Mouse (Mus musculus) forebrain, postnatal 0 days (tissue): Measurements from ENCODE around the gene Pde4d. TPM values are rescaled to one million over a fixed set of nuclear protein-coding genes. Genes with fewer than 3 reads are reported as not detected.

Source experiments
- ATAC-seq: fragments of 200-750 bp; cut with Nextera tagmentation; 2 replicates; pipeline ENCODE4 v1.8.0; 2017; ENCODE audit warnings: mild to moderate bottlenecking, moderate library complexity
- DNase-seq: peaks from one replicate; pipeline ENCODE4 v3.0.0-alpha.2; 2015
- H3K27ac ChIP-seq: fragments of 300-500 bp; sonication (generic); 2 replicates; pipeline ENCODE4 v1.5.1; 2014; ENCODE audit warnings: low read depth, mild to moderate bottlenecking, antibody characterized with exemption, low read length, moderate library complexity, mixed read lengths
- H3K27me3 ChIP-seq: fragments of 300-500 bp; sonication (generic); 2 replicates; pipeline ENCODE4 v1.6.1; 2014; ENCODE audit warnings: mild to moderate bottlenecking, low read length, mixed read lengths; ENCODE audit not compliant: insufficient read depth
- H3K36me3 ChIP-seq: fragments of 300-500 bp; sonication (generic); 2 replicates; pipeline ENCODE4 v1.6.1; 2014; ENCODE audit warnings: mild to moderate bottlenecking, moderate library complexity; ENCODE audit not compliant: insufficient read depth
- H3K4me1 ChIP-seq: fragments of 300-500 bp; sonication (generic); 2 replicates; pipeline ENCODE4 v1.6.1; 2014; ENCODE audit warnings: antibody characterized with exemption; ENCODE audit not compliant: insufficient read depth
- H3K4me2 ChIP-seq: fragments of 300-500 bp; sonication (generic); 2 replicates; pipeline ENCODE4 v1.6.1; 2014; ENCODE audit warnings: low read depth, mild to moderate bottlenecking, moderate library complexity
- H3K4me3 ChIP-seq: fragments of 300-500 bp; sonication (generic); 2 replicates; pipeline ENCODE4 v1.5.1; 2014; ENCODE audit warnings: low read depth, low read length, mixed read lengths
- H3K9ac ChIP-seq: fragments of 300-500 bp; sonication (generic); 2 replicates; pipeline ENCODE4 v1.6.1; 2014; ENCODE audit warnings: mild to moderate bottlenecking
- H3K9me3 ChIP-seq: fragments of 300-500 bp; sonication (generic); 2 replicates; pipeline ENCODE4 v1.6.1; 2016; ENCODE audit warnings: low read length
- CTCF ChIP-seq: sonication (generic); IDR thresholded peaks from 2 replicates; pipeline ENCODE4 v1.5.1; 2016; ENCODE audit warnings: antibody characterized with exemption, control low read depth, low read depth
- WGBS: fragments of 180-500 bp; shearing (Covaris S2); extraction: QIAGEN DNeasy Blood & Tissue Kit; methylation state at CpG from one replicate; pipeline ENCODE4 v1.1.7; 2014; 5-methylcytosine and 5-hydroxymethylcytosine counted together
- polyA plus RNA-seq: library from polyadenylated mRNA; unstranded; fragments of >200 nt; fragmentation: Nextera tagmentation; extraction: Ambion mirVana; gene quantifications from 2 replicates; pipeline ENCODE4 v1.2.1, GENCODE M21; 2015
- total RNA-seq: library from RNA; depleted of rRNA; stranded (reverse); fragments of >200 nt; gene quantifications from 2 replicates; pipeline ENCODE4 v1.2.3, GENCODE M21; 2014

The Pde4d gene
- total and polyA plus RNA-seq, 2 experiments from 2014 or later: 13.2 to 78.8 TPM

GRCm38 (mm10) chr13:109487378-109487777 lies 1037.6 kb downstream of the Pde4d start:
- ATAC-seq: peak; percentile 59

GRCm38 (mm10) chr13:109490853-109491252 lies 1041.1 kb downstream of the Pde4d start:
- TF ChIP-seq CTCF: no peak
- Histone ChIP-seq H3K4me2 (no peak overlapping the region), H3K27ac (no peak overlapping the region), H3K4me1 (peaks cover 3% of the 10 kb centered on the region; the same call in 1 of the 2 replicates), H3K4me3 (no peak overlapping the region), H3K9ac (no peak overlapping the region), H3K27me3 (no peaks in the 10 kb centered on the region), H3K36me3 (no peaks in the 10 kb centered on the region), H3K9me3 (no peaks in the 10 kb centered on the region)
- no peak for DNase-seq
- 45% methylated on average over 2 of the region's 2 CpGs for WGBS
- ATAC-seq: no peak

More at GRCm38 (mm10) chr13:109487378-109487777, 1037.6 kb downstream of the Pde4d start:
- TF ChIP-seq CTCF: no peak
- Histone ChIP-seq H3K9me3 (no peaks in the 10 kb centered on the region), H3K4me1 (peaks cover 3% of the 10 kb centered on the region; the same call in 1 of the 2 replicates), H3K27ac (0 out of 2 replicates have a peak overlapping the region, but pooled peaks have one; percentile 15), H3K4me2 (no peak overlapping the region), H3K27me3 (no peaks in the 10 kb centered on the region), H3K36me3 (no peaks in the 10 kb centered on the region), H3K9ac (no peak overlapping the region), H3K4me3 (no peak overlapping the region)
- WGBS: 34% methylated on average over 2 of the region's 2 CpGs
- DNase-seq: peak; percentile 75

GRCm38 (mm10) chr13:109491829-109492228 lies 1042.1 kb downstream of the Pde4d start:
- H3K4me3 ChIP-seq: no peak overlapping the region
- no peak overlapping the region for H3K27ac ChIP-seq
- no peak for TF ChIP-seq CTCF
- DNase-seq: no peak
- ATAC-seq: no peak
- H3K36me3 ChIP-seq: no peaks in the 10 kb centered on the region
- H3K4me1 ChIP-seq: peaks cover 3% of the 10 kb centered on the region; the same call in 1 of the 2 replicates
- no peak overlapping the region for H3K9ac ChIP-seq
- H3K4me2 ChIP-seq: no peak overlapping the region
- 51% methylated on average over 4 of the region's 4 CpGs for WGBS
- H3K9me3 ChIP-seq: no peaks in the 10 kb centered on the region
- H3K27me3 ChIP-seq: no peaks in the 10 kb centered on the region

- Histone ChIP-seq H3K4me1 (no peaks in the 10 kb centered on the region), H3K27ac (no peak overlapping the region), H3K4me2 (no peak overlapping the region), H3K36me3 (no peaks in the 10 kb centered on the region), H3K27me3 (no peaks in the 10 kb centered on the region), H3K4me3 (no peak overlapping the region), H3K9ac (no peak overlapping the region), H3K9me3 (no peaks in the 10 kb centered on the region)
- 74% methylated on average over 9 of the region's 9 CpGs for WGBS
- no peak for ATAC-seq
- no peak for TF ChIP-seq CTCF
- DNase-seq: no peak
These were observed 1050.6 kb downstream of the Pde4d start for GRCm38 (mm10) chr13:109500336-109500735.

- 87% methylated on average over 7 of the region's 7 CpGs for WGBS
- TF ChIP-seq CTCF: no peak
- H3K27ac ChIP-seq: no peak overlapping the region
- H3K4me3 ChIP-seq: no peak overlapping the region
- ATAC-seq: no peak
- H3K36me3 ChIP-seq: no peaks in the 10 kb centered on the region
- H3K4me1 ChIP-seq: no peaks in the 10 kb centered on the region
- H3K9me3 ChIP-seq: no peaks in the 10 kb centered on the region
- no peak overlapping the region for H3K4me2 ChIP-seq
- no peak for DNase-seq
- H3K27me3 ChIP-seq: no peaks in the 10 kb centered on the region
- H3K9ac ChIP-seq: no peak overlapping the region
These were observed 1053.0 kb downstream of the Pde4d start for GRCm38 (mm10) chr13:109502796-109503195.

- no peak overlapping the region for H3K4me3 ChIP-seq
- ATAC-seq (no peak), DNase-seq (no peak)
- no peak overlapping the region for H3K4me2 ChIP-seq
- H3K36me3 ChIP-seq: no peaks in the 10 kb centered on the region
- no peaks in the 10 kb centered on the region for H3K4me1 ChIP-seq
- 66% methylated on average over 7 of the region's 7 CpGs for WGBS
- H3K27me3 ChIP-seq: no peaks in the 10 kb centered on the region
- no peak overlapping the region for H3K9ac ChIP-seq
- no peaks in the 10 kb centered on the region for H3K9me3 ChIP-seq
- no peak for TF ChIP-seq CTCF
- H3K27ac ChIP-seq: no peak overlapping the region
These were observed 1057.0 kb downstream of the Pde4d start for GRCm38 (mm10) chr13:109506754-109507153.

GRCm38 (mm10) chr13:109508472-109508871 lies 1058.7 kb downstream of the Pde4d start:
- no peak overlapping the region for H3K9ac ChIP-seq
- DNase-seq (no peak), ATAC-seq (no peak)
- WGBS: 86% methylated on average over 4 of the region's 4 CpGs
- no peak for TF ChIP-seq CTCF
- H3K27me3 ChIP-seq: no peaks in the 10 kb centered on the region
- no peak overlapping the region for H3K27ac ChIP-seq
- H3K4me3 ChIP-seq: no peak overlapping the region
- no peaks in the 10 kb centered on the region for H3K9me3 ChIP-seq
- H3K4me1 ChIP-seq: no peaks in the 10 kb centered on the region
- H3K4me2 ChIP-seq: no peak overlapping the region
- H3K36me3 ChIP-seq: no peaks in the 10 kb centered on the region
